Mouse (Mus musculus) cerebellum, adult 9-10 months (tissue): ENCODE results near the gene Xylt2.
A peak's percentile ranks its signal among the peaks of the same experiment; 100 is the strongest.
"Not testable (repeated sequence)": the region's sequence is repeated elsewhere in the genome, so short reads cannot be mapped to it uniquely, and the experiment has no call there.

ENCODE experiments used
- DNase-seq: peaks from one replicate; pipeline ENCODE4 v3.0.0; 2022

The Xylt2 gene

GRCm38 (mm10) chr11:94676754-94677606 is at the start of gene Xylt2:
Xylt2 (minus strand) TSS chr11:94677515.
- DNase-seq: peak; percentile 90

GRCm38 (mm10) chr11:94719216-94719615 is 41.9 kb upstream of the Xylt2 start:
- DNase-seq: no peak

- DNase-seq: no peak
These were observed 41.0 kb upstream of the Xylt2 start for GRCm38 (mm10) chr11:94718113-94718909.

- DNase-seq: no peak
These were observed 39.9 kb upstream of the Xylt2 start for GRCm38 (mm10) chr11:94717239-94717638.

- peak; percentile 26 for DNase-seq
These were observed 39.4 kb upstream of the Xylt2 start for GRCm38 (mm10) chr11:94716754-94717153.

GRCm38 (mm10) chr11:94715622-94716021 is 38.3 kb upstream of the Xylt2 start:
- no peak for DNase-seq

GRCm38 (mm10) chr11:94713246-94713860 is 36.0 kb upstream of the Xylt2 start:
- no peak for DNase-seq

GRCm38 (mm10) chr11:94704472-94704871 is 27.2 kb upstream of the Xylt2 start, which contains the start of gene Gm11541:
Gm11541 (minus strand) TSS chr11:94704499.
- no peak for DNase-seq

GRCm38 (mm10) chr11:94704020-94704419 is 26.7 kb upstream of the Xylt2 start:
- DNase-seq: no peak

- no peak for DNase-seq
These were observed 24.9 kb upstream of the Xylt2 start for GRCm38 (mm10) chr11:94702216-94702610.

GRCm38 (mm10) chr11:94701401-94702215 is 24.3 kb upstream of the Xylt2 start:
- no peak for DNase-seq

- no peak for DNase-seq
These were observed 22.1 kb upstream of the Xylt2 start for GRCm38 (mm10) chr11:94699399-94699798.

- DNase-seq: no peak
These were observed 20.6 kb upstream of the Xylt2 start for GRCm38 (mm10) chr11:94697703-94698464.

GRCm38 (mm10) chr11:94697140-94697539 is 19.8 kb upstream of the Xylt2 start:
- no peak for DNase-seq

- no peak for DNase-seq
These were observed 18.2 kb upstream of the Xylt2 start for GRCm38 (mm10) chr11:94695508-94695907.

GRCm38 (mm10) chr11:94692502-94692901 is 15.2 kb upstream of the Xylt2 start:
- not testable (repeated sequence) for DNase-seq

GRCm38 (mm10) chr11:94687178-94687577 is 9.9 kb upstream of the Xylt2 start:
- DNase-seq: no peak

GRCm38 (mm10) chr11:94682427-94682826 is 5.1 kb upstream of the Xylt2 start:
- no peak for DNase-seq

- DNase-seq: no peak
These were observed 4.3 kb upstream of the Xylt2 start for GRCm38 (mm10) chr11:94681640-94682039.

- DNase-seq: no peak
These were observed 3.3 kb upstream of the Xylt2 start for GRCm38 (mm10) chr11:94680639-94681038.

- DNase-seq: no peak
These were observed 361 bp upstream of the Xylt2 start for GRCm38 (mm10) chr11:94677607-94678145.
